Mouse (Mus musculus): ENCODE measurements around the gene Ppp1r12b.
"Not testable (repeated sequence)": the region's sequence is repeated elsewhere in the genome, so short reads cannot be mapped to it uniquely, and the experiment has no call there.

The Ppp1r12b gene

GRCm38 (mm10) chr1:134846295-134846988 is 109.3 kb downstream of the Ppp1r12b start:
- DNase-seq, result no peak

- DNase-seq, result no peak
Measured at GRCm38 (mm10) chr1:134843369-134843768, 112.4 kb downstream of the Ppp1r12b start.

- DNase-seq, result no peak
Measured at GRCm38 (mm10) chr1:134836909-134837480, 118.7 kb downstream of the Ppp1r12b start.

- not testable (repeated sequence) for DNase-seq
Measured at GRCm38 (mm10) chr1:134830881-134831280, 124.9 kb downstream of the Ppp1r12b start.

- no peak for DNase-seq
Measured at GRCm38 (mm10) chr1:134829635-134830034, 126.1 kb downstream of the Ppp1r12b start.

GRCm38 (mm10) chr1:134824896-134825295 is 130.8 kb downstream of the Ppp1r12b start:
- no peak for DNase-seq

GRCm38 (mm10) chr1:134823842-134824241 is 131.9 kb downstream of the Ppp1r12b start:
- no peak for DNase-seq

- DNase-seq, result no peak
Measured at GRCm38 (mm10) chr1:134823323-134823722, 132.4 kb downstream of the Ppp1r12b start.

GRCm38 (mm10) chr1:134820882-134821281 is 134.9 kb downstream of the Ppp1r12b start:
- no peak for DNase-seq

- no peak for DNase-seq
Measured at GRCm38 (mm10) chr1:134819196-134819595, 136.5 kb downstream of the Ppp1r12b start.

GRCm38 (mm10) chr1:134818716-134819115 is 137.0 kb downstream of the Ppp1r12b start:
- DNase-seq, result no peak

- no peak for DNase-seq
Measured at GRCm38 (mm10) chr1:134817916-134818595, 137.7 kb downstream of the Ppp1r12b start.

GRCm38 (mm10) chr1:134817120-134817519 is 138.6 kb downstream of the Ppp1r12b start:
- DNase-seq, result no peak

- DNase-seq, result no peak
Measured at GRCm38 (mm10) chr1:134816617-134817016, 139.1 kb downstream of the Ppp1r12b start.

- DNase-seq, result no peak
Measured at GRCm38 (mm10) chr1:134815748-134816147, 140.0 kb downstream of the Ppp1r12b start.

- no peak for DNase-seq
Measured at GRCm38 (mm10) chr1:134805471-134805870, 150.3 kb downstream of the Ppp1r12b start.

GRCm38 (mm10) chr1:134804373-134804772 is 151.4 kb downstream of the Ppp1r12b start:
- DNase-seq, result no peak

GRCm38 (mm10) chr1:134803286-134804117 is 152.2 kb downstream of the Ppp1r12b start:
- no peak for DNase-seq

GRCm38 (mm10) chr1:134801758-134802157 is 154.0 kb downstream of the Ppp1r12b start:
- no peak for DNase-seq

- DNase-seq, result no peak
Measured at GRCm38 (mm10) chr1:134796536-134796935, 159.2 kb downstream of the Ppp1r12b start.

- no peak for DNase-seq
Measured at GRCm38 (mm10) chr1:134796076-134796475, 159.7 kb downstream of the Ppp1r12b start.

GRCm38 (mm10) chr1:134791456-134791855 is 164.3 kb downstream of the Ppp1r12b start:
- DNase-seq, result no peak

Data from spleen, adult 18-20 months (tissue).